Mouse (Mus musculus) forebrain, embryonic 15.5 days (tissue): ENCODE data around the gene Atp6v1f. TPM values are rescaled to one million over a fixed set of nuclear protein-coding genes. Genes with fewer than 3 reads are reported as not detected.
A peak's percentile ranks its signal among the peaks of the same experiment; 100 is the strongest.

Experiments used
- ATAC-seq: fragments of 200-750 bp; cut with Nextera tagmentation; replicated peaks from 2 replicates; pipeline ENCODE4 v1.8.0; 2017; ENCODE audit warnings: mild to moderate bottlenecking, moderate TSS enrichment, moderate library complexity
- H3K27ac ChIP-seq: fragments of 300-500 bp; sonication (generic); replicated peaks from 2 replicates; pipeline ENCODE4 v1.5.1; 2015; ENCODE audit warnings: mild to moderate bottlenecking, inconsistent platforms
- H3K27me3 ChIP-seq: fragments of 300-500 bp; sonication (generic); 2 replicates; pipeline ENCODE4 v1.6.1; 2015; ENCODE audit warnings: inconsistent platforms
- H3K36me3 ChIP-seq: fragments of 300-500 bp; sonication (generic); 2 replicates; pipeline ENCODE4 v1.6.1; 2015; ENCODE audit warnings: mild to moderate bottlenecking, inconsistent platforms
- H3K4me1 ChIP-seq: fragments of 300-500 bp; sonication (generic); 2 replicates; pipeline ENCODE4 v1.6.1; 2015; ENCODE audit warnings: inconsistent platforms
- H3K4me2 ChIP-seq: fragments of 300-500 bp; sonication (generic); replicated peaks from 2 replicates; pipeline ENCODE4 v1.6.1; 2015; ENCODE audit warnings: mild to moderate bottlenecking, inconsistent platforms
- H3K4me3 ChIP-seq: fragments of 300-500 bp; sonication (generic); 2 replicates; pipeline ENCODE4 v1.5.1; 2015; ENCODE audit warnings: mild to moderate bottlenecking, inconsistent platforms
- H3K9ac ChIP-seq: fragments of 300-500 bp; sonication (generic); replicated peaks from 2 replicates; pipeline ENCODE4 v1.6.1; 2015; ENCODE audit warnings: mild to moderate bottlenecking, inconsistent platforms
- H3K9me3 ChIP-seq: fragments of 300-500 bp; sonication (generic); 2 replicates; pipeline ENCODE4 v1.6.1; 2016; ENCODE audit warnings: inconsistent platforms
- WGBS: fragments of 180-500 bp; shearing (Covaris S2); methylation state at CpG from one replicate; pipeline ENCODE4 v1.1.7; 2015; ENCODE audit warnings: mixed read lengths; 5-methylcytosine and 5-hydroxymethylcytosine counted together
- polyA plus RNA-seq: library from polyadenylated mRNA; unstranded; fragments of >200 nt; fragmentation: Nextera tagmentation; extraction: Ambion mirVana; gene quantifications from 2 replicates; pipeline ENCODE4 v1.2.1, GENCODE M21; 2015

Gene Atp6v1f
- polyA plus RNA-seq, 1 experiment from 2014 or later = 327 TPM

DNA sequence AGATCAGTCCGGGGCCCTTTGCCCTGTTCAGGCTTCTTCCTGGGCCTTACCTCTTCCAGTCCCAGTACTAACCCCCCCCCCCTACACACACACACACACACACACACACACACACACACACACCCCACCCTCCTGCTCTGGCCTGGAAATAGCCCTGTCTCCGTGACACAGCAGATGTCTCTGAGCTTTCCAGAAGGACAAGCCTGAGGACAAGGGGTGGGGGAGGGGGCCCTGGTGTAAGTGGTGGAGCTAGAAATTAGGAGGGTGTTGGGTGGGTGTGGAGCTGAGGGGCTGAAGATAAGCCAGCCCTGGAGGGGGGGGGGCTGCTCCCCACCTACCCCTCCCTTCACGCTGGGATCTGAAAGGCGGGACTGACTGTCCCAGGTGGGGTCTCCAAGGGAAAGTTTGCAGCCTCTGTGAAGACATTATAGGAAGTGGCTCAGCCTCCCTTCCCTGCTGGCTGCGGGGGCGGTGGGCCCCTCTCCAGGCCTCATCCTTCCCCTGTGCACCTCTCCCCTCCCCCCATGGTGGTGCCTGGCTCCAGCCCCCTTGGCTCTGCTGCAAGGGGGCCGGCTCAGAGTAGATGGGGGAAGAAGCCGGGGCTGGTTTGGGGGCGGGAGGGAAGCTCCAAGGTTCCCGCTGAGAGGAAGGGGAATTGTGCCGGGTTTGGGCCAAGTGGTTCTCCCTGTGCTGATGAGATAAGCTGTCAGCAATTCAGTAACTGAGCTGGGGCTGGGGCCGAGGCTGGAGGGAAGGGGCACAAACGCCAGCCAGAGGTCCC is 32.4 kb upstream of the Atp6v1f start:
- 6% methylated on average over 13 of the region's 13 CpGs for WGBS
- Histone ChIP-seq H3K4me2 (peak overlapping the region; percentile 22), H3K27me3 (peaks cover 25% of the 10 kb centered on the region), H3K9ac (no peak overlapping the region), H3K4me3 (no peak overlapping the region), H3K36me3 (no peaks in the 10 kb centered on the region), H3K9me3 (no peaks in the 10 kb centered on the region), H3K4me1 (peaks cover 53% of the 10 kb centered on the region), H3K27ac (peak overlapping the region; percentile 40)
- peak; percentile 23; the same call in 1 of the 2 replicates for ATAC-seq

DNA sequence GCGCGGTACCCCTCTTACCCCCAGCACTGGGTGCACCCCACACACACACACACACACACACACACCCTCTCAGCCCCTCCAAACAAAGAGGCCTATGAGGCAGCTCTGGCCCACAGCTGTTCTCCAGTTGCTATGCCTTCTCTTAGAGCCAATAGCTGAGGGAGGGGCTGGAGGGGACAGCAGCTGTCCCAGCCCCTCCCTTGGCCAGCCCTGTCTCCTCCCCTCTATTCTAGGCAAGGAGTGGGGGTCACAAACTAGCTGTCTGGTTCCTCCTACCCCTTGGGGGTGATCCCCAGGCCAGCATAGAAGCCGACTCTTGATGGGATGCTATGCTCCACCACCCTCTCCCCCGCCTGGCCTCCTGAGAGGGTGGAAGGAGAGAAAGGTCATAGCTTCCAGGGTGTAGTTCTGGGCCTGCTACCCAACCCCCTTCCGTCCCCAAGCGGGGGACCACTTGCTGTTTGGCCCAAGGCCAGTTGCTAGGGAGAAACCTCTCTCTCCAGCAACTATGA is 31.5 kb upstream of the Atp6v1f start:
- Histone ChIP-seq H3K27me3 (peaks cover 25% of the 10 kb centered on the region), H3K4me2 (0 out of 2 replicates have a peak overlapping the region, but pooled peaks have one; percentile 14), H3K36me3 (no peaks in the 10 kb centered on the region), H3K27ac (peak overlapping the region; percentile 40), H3K4me3 (no peak overlapping the region), H3K9ac (no peak overlapping the region), H3K4me1 (peaks cover 53% of the 10 kb centered on the region), H3K9me3 (no peaks in the 10 kb centered on the region)
- 13% methylated on average over 6 of the region's 6 CpGs for WGBS
- 0 out of 2 replicates have a peak, but pooled peaks have one; percentile 38 for ATAC-seq

DNA sequence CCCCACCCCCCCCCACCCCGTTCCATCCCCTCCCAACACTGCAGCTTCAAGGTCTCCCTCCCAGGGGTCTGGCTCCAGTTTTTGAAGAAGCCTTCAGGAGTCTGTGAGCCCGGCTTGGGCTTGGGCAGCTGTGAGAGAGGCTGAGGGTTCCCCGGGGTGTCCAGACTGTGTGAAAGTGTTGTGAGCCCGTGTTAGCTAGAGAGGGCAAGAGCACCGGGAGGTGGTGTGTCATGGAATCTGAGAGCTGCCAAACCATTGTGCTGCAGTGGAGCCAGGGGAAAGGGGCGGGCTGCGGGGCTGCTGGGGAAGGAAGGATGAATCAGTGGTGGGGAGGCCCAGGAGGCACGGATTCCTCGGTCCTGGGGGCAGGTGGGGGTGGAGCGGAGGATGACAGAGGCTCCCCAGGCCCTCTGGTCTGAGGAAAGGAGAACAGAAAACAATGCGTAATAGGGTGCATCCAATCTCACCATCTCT is 31.0 kb upstream of the Atp6v1f start:
- Histone ChIP-seq H3K9ac (no peak overlapping the region), H3K4me3 (no peak overlapping the region), H3K27ac (peak overlapping the region; percentile 5; the same call in 1 of the 2 replicates), H3K27me3 (peaks cover 25% of the 10 kb centered on the region), H3K4me1 (peaks cover 49% of the 10 kb centered on the region), H3K9me3 (no peaks in the 10 kb centered on the region), H3K4me2 (no peak overlapping the region), H3K36me3 (no peaks in the 10 kb centered on the region)
- ATAC-seq = peak; percentile 34; the same call in 1 of the 2 replicates
- 7% methylated on average over 11 of the region's 11 CpGs for WGBS

DNA sequence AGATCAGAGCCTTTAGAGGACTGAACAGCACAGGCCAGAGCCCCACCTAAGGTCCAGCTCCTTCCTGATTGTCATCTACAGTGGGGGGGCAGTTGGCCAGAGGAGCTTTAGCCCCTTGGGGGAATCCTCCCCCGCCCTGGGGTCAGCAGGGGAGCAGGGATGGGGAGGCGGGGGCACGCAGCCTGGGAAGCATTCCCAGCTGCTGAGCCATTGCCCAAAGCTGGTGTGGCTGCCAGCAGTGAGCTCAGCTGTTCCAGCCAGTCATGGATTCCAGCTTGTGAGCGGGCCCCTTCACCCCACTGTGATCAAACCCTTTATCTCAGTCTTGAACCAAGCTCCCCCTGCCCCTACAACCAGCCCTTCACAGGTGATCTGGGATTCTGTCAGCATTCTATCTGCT is 28.3 kb upstream of the Atp6v1f start:
- Histone ChIP-seq H3K36me3 (no peaks in the 10 kb centered on the region), H3K4me2 (no peak overlapping the region), H3K4me3 (no peak overlapping the region), H3K9me3 (no peaks in the 10 kb centered on the region), H3K4me1 (peaks cover 24% of the 10 kb centered on the region), H3K27me3 (peaks cover 13% of the 10 kb centered on the region), H3K27ac (no peak overlapping the region), H3K9ac (no peak overlapping the region)
- ATAC-seq = no peak
- 74% methylated on average over 4 of the region's 4 CpGs for WGBS

DNA sequence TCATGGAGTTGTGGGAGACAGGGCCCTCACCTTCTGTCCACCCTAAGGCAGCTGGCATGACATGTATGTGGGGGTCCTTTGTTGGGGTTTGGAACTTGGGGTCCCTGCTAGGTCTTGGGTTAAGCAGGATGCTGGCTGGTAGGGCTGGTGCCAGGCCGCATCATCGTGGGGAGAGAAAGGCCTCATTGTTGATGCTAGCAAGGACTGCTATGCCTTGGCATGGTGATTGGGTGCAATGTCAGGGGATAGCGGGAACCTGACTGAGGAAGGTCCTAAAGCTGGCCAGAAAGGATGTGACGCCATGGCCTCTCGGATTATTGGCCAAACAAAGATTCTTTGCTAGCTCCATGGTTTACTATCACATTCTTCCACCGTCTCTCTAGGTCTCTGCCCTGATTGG is 27.7 kb upstream of the Atp6v1f start:
- 85% methylated on average over 6 of the region's 6 CpGs for WGBS
- Histone ChIP-seq H3K9me3 (no peaks in the 10 kb centered on the region), H3K9ac (no peak overlapping the region), H3K36me3 (no peaks in the 10 kb centered on the region), H3K27me3 (peaks cover 9% of the 10 kb centered on the region; the same call in 1 of the 2 replicates), H3K27ac (no peak overlapping the region), H3K4me1 (peaks cover 19% of the 10 kb centered on the region), H3K4me3 (no peak overlapping the region), H3K4me2 (no peak overlapping the region)
- no peak for ATAC-seq

DNA sequence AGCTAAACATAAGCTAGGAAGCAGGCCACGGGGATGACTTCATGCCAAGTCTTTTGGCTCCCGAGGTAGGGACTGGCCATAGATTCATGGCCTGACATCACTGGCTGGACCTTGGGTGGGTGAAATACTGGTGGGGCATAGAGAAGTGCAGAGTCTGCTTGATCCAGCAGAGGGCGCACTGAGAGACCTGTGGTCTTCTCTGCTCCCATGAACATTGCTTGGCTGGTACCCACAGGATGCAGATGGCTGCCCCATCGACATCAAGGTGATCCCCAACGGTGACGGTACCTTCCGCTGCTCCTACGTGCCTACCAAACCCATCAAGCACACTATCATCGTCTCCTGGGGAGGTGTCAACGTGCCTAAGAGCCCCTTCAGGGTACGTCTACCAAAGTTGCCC is 22.7 kb upstream of the Atp6v1f start:
- no peak overlapping the region for H3K4me3 ChIP-seq
- H3K9ac ChIP-seq = no peak overlapping the region
- H3K4me1 ChIP-seq = no peaks in the 10 kb centered on the region
- WGBS = 72% methylated on average over 11 of the region's 11 CpGs
- no peaks in the 10 kb centered on the region for H3K36me3 ChIP-seq
- H3K27ac ChIP-seq = no peak overlapping the region
- no peaks in the 10 kb centered on the region for H3K9me3 ChIP-seq
- H3K4me2 ChIP-seq = no peak overlapping the region
- no peak for ATAC-seq
- H3K27me3 ChIP-seq = no peaks in the 10 kb centered on the region

DNA sequence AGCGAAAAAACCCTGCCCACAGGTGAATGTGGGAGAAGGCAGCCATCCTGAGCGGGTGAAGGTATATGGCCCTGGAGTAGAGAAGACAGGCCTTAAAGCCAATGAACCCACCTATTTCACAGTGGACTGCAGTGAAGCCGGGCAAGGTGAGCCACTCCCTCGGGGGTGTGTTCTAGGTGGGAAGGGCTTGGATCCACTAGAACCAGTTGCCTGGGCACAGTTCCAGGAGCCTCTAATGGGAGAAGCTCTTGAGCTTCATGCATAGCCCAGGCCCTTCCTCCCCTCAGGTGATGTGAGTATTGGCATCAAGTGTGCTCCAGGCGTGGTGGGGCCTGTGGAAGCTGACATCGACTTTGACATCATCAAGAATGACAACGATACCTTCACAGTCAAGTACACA is 22.2 kb upstream of the Atp6v1f start:
- no peak overlapping the region for H3K4me2 ChIP-seq
- ATAC-seq = no peak
- H3K9ac ChIP-seq = no peak overlapping the region
- no peak overlapping the region for H3K27ac ChIP-seq
- H3K9me3 ChIP-seq = no peaks in the 10 kb centered on the region
- H3K4me1 ChIP-seq = no peaks in the 10 kb centered on the region
- WGBS = 96% methylated on average over 7 of the region's 7 CpGs
- no peaks in the 10 kb centered on the region for H3K27me3 ChIP-seq
- H3K36me3 ChIP-seq = no peaks in the 10 kb centered on the region
- no peak overlapping the region for H3K4me3 ChIP-seq

DNA sequence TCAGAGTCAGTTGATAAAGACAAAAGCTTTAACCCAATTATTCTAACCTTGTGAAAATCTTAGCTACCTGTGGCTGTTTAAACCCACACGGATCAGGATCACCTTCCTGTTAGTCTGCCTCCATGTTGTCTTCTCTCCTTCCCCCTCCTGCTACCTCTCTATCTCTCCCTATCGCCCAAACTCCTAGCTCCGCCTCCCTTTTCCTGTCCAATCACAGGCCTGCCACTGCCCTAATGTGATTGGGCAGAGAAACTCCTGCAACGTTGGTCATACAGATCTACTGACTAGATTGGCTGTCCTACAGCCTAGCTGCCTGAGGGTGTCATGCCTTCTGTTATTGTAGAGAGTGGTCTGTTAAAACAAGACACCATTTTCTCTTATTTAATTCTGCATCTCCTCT is 17.7 kb upstream of the Atp6v1f start:
- no peaks in the 10 kb centered on the region for H3K4me1 ChIP-seq
- H3K9ac ChIP-seq = no peak overlapping the region
- H3K36me3 ChIP-seq = no peaks in the 10 kb centered on the region
- no peak overlapping the region for H3K4me3 ChIP-seq
- H3K4me2 ChIP-seq = no peak overlapping the region
- H3K27me3 ChIP-seq = no peaks in the 10 kb centered on the region
- no peak overlapping the region for H3K27ac ChIP-seq
- H3K9me3 ChIP-seq = no peaks in the 10 kb centered on the region
- 32% methylated on average over 4 of the region's 4 CpGs for WGBS
- ATAC-seq = no peak

DNA sequence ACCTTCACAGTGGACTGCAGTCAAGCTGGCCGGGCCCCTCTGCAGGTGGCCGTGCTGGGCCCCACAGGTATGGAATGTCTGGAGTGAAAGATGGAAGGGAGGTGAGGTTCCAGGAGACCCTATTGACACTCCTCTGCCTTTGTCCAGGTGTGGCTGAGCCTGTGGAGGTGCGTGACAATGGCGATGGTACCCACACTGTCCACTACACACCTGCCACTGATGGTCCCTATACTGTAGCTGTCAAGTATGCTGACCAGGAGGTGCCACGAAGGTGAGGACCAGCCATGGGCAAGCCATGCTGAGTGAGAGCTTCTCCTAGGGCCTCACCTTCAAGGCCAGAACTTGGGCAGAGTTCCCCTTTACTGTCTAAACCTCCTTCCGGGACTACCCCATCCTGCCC is 16.9 kb upstream of the Atp6v1f start:
- H3K9ac ChIP-seq = no peak overlapping the region
- no peaks in the 10 kb centered on the region for H3K27me3 ChIP-seq
- H3K4me2 ChIP-seq = no peak overlapping the region
- no peak for ATAC-seq
- no peaks in the 10 kb centered on the region for H3K9me3 ChIP-seq
- no peak overlapping the region for H3K27ac ChIP-seq
- no peak overlapping the region for H3K4me3 ChIP-seq
- no peaks in the 10 kb centered on the region for H3K4me1 ChIP-seq
- 89% methylated on average over 6 of the region's 6 CpGs for WGBS
- no peaks in the 10 kb centered on the region for H3K36me3 ChIP-seq

DNA sequence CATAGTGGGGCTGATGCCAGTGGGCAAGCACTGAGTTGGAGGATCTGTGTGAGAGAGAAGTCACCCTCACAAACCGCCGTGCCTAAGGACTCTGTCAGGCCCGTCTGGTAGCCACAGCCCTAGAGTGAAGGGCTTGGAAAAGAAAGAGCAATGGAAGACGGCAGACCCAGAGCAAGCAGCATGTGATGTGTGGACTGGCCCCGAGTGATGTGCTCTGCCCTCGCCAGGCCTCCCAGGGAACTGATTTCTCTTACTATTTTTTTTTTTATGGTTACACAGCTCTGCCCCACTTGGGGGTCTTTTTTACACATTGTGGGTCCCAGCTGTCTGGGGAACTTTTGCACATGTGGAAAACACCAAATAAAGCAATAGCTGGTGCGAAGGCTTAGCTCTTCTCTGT is 6.0 kb upstream of the Atp6v1f start:
- no peak for ATAC-seq
- Histone ChIP-seq H3K9ac (no peak overlapping the region), H3K4me1 (no peaks in the 10 kb centered on the region), H3K27ac (no peak overlapping the region), H3K4me2 (no peak overlapping the region), H3K4me3 (no peak overlapping the region), H3K9me3 (no peaks in the 10 kb centered on the region), H3K27me3 (no peaks in the 10 kb centered on the region), H3K36me3 (no peaks in the 10 kb centered on the region)
- WGBS = 58% methylated on average over 7 of the region's 7 CpGs

DNA sequence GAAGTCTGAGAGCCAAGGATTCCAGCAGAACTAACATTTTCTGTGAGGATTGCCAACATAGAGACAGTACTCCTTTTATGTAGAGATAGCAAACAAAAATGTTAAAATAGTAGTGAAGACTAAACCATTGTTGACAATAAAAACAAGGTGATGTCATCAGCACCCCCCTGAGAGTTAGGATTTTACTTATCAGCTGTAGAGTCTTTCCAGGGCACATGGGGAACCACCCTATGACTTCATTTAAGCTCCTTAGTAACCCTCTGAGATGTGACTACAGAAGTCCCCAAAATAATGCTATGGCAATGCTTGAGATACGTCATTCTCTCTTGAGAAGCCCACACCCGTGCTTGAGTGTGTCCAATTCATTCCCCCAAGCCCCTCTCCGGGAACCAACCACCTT is 4.1 kb upstream of the Atp6v1f start:
- Histone ChIP-seq H3K4me3 (no peak overlapping the region), H3K9me3 (no peaks in the 10 kb centered on the region), H3K27ac (no peak overlapping the region), H3K4me1 (peaks cover under 1% of the 10 kb centered on the region), H3K27me3 (no peaks in the 10 kb centered on the region), H3K4me2 (no peak overlapping the region), H3K9ac (no peak overlapping the region), H3K36me3 (no peaks in the 10 kb centered on the region)
- WGBS = 82% methylated on average over 3 of the region's 3 CpGs
- no peak for ATAC-seq

DNA sequence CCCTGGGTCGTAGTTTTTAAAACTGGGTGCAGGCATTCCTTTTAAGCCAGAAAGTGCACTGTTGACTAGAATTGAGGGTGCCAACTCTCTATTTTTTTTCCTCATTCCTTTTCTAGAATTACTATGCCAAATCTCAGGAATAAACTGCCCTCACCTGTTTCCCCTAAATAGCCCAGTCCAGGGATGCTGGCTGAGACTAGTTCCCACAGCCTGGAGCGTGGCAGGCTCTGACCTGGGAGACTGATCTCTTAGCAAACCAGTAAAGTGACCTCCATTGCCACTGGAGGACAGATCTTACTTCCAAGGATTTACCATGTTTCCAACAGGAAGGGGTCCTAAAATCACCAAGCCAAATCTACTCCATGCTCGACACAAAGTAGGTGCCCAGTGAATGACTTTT is 1.3 kb downstream of the Atp6v1f start:
- H3K36me3 ChIP-seq = peaks cover 13% of the 10 kb centered on the region
- peaks cover 15% of the 10 kb centered on the region for H3K4me1 ChIP-seq
- H3K27me3 ChIP-seq = no peaks in the 10 kb centered on the region
- H3K9ac ChIP-seq = no peak overlapping the region
- H3K4me2 ChIP-seq = peak overlapping the region; percentile 61
- peak overlapping the region; percentile 57 for H3K4me3 ChIP-seq
- H3K9me3 ChIP-seq = no peaks in the 10 kb centered on the region
- no peak overlapping the region for H3K27ac ChIP-seq
- 92% methylated on average over 3 of the region's 3 CpGs for WGBS
- no peak for ATAC-seq
